Mouse (Mus musculus) liver, adult 2 months (tissue): ENCODE data around the gene Gm43191.

ENCODE experiments used
- CTCF ChIP-seq: fragments of 200-500 bp; IDR thresholded peaks from 2 replicates; pipeline ENCODE4 v1.5.1; 2011; ENCODE audit warnings: low read depth, low read length, control low read depth
- POLR2A ChIP-seq: fragments of 200-500 bp; IDR thresholded peaks from 2 replicates; pipeline ENCODE4 v1.6.1; 2011; ENCODE audit warnings: low read length, control low read depth; ENCODE audit not compliant: insufficient read depth; ENCODE audit errors: extremely low read depth

DNA sequence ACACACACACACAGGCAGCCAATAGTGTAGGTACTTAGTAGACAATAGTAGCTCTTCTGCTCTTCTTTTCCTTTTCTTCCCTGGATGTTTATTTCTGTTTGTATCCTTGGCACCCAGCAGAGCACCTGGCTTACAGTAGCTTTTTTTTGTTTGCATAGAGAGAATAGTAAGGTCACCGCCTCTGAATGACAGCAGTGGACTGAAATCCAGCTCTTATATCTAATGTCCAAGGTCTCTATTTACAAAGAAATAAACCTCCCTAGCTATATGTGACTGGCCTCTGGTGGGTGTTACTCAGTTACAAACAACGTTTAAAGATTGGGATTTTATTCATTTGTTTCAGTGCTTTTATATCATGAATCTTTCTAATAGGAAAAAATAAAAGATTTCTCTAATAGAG, 81.4 kb downstream of the Gm43191 start:
- TF ChIP-seq POLR2A: no peak
- TF ChIP-seq CTCF: no peak
